Mouse (Mus musculus) heart, embryonic 14.5 days (tissue): ENCODE measurements around the gene Tecr. TPM values are rescaled to one million over a fixed set of nuclear protein-coding genes. Genes with fewer than 3 reads are reported as not detected.

Experiments used
- ATAC-seq: fragments of 200-750 bp; cut with Nextera tagmentation; 2 replicates; pipeline ENCODE4 v1.8.0; 2017; ENCODE audit warnings: low read depth, moderate TSS enrichment; ENCODE audit not compliant: insufficient number of reproducible peaks, insufficient read depth, low FRiP score
- H3K27ac ChIP-seq, 2 experiments: fragments of 200-500 bp in 1 of 2; fragments of 300-500 bp in 1 of 2; sonication (generic) in 1 of 2; replicated peaks in 1 of 2; 2 replicates each; pipeline ENCODE4 v1.5.1; 2012 to 2014; ENCODE audit warnings: low read depth in 2 of 2, low read length in 2 of 2, control low read depth in 1 of 2, mild to moderate bottlenecking in 1 of 2, mixed read lengths in 1 of 2; ENCODE audit not compliant: control insufficient read depth in 1 of 2, insufficient read depth in 1 of 2
- H3K27me3 ChIP-seq: fragments of 300-500 bp; sonication (generic); 2 replicates; pipeline ENCODE4 v1.6.1; 2014; ENCODE audit warnings: mild to moderate bottlenecking, low read length, control low read depth; ENCODE audit not compliant: control insufficient read depth, insufficient read depth
- H3K36me3 ChIP-seq: fragments of 300-500 bp; sonication (generic); 2 replicates; pipeline ENCODE4 v1.6.1; 2014; ENCODE audit warnings: mild to moderate bottlenecking, control low read depth, low read length, mixed read lengths; ENCODE audit not compliant: control insufficient read depth, insufficient read depth
- H3K4me1 ChIP-seq, 2 experiments: fragments of 200-500 bp in 1 of 2; fragments of 300-500 bp in 1 of 2; sonication (generic) in 1 of 2; 2 replicates each; pipeline ENCODE4 v1.6.1; 2012 to 2014; ENCODE audit warnings: low read length in 2 of 2, control low read depth in 1 of 2, mixed read lengths in 1 of 2; ENCODE audit not compliant: control insufficient read depth in 2 of 2, insufficient read depth in 2 of 2
- H3K4me2 ChIP-seq: fragments of 300-500 bp; sonication (generic); 2 replicates; pipeline ENCODE4 v1.6.1; 2014; ENCODE audit warnings: mild to moderate bottlenecking, low read length
- H3K4me3 ChIP-seq, 2 experiments: fragments of 200-500 bp in 1 of 2; fragments of 300-500 bp in 1 of 2; sonication (generic) in 1 of 2; 2 replicates each; pipeline ENCODE4 v1.5.1; 2012 to 2014; ENCODE audit warnings: low read length in 2 of 2, mild to moderate bottlenecking in 2 of 2, control low read depth in 1 of 2, low read depth in 1 of 2, moderate library complexity in 1 of 2; ENCODE audit not compliant: control insufficient read depth in 1 of 2, insufficient read depth in 1 of 2
- H3K9ac ChIP-seq: fragments of 300-500 bp; sonication (generic); 2 replicates; pipeline ENCODE4 v1.6.1; 2014; ENCODE audit warnings: mild to moderate bottlenecking, low read length
- H3K9me3 ChIP-seq: fragments of 300-500 bp; sonication (generic); 2 replicates; pipeline ENCODE4 v1.6.1; 2016; ENCODE audit warnings: low read length, control low read depth; ENCODE audit not compliant: control insufficient read depth
- WGBS: fragments of 180-500 bp; shearing (Covaris S2); extraction: QIAGEN DNeasy Blood & Tissue Kit; methylation state at CpG from one replicate; pipeline ENCODE4 v1.1.7; 2014; 5-methylcytosine and 5-hydroxymethylcytosine counted together
- polyA plus RNA-seq: library from polyadenylated mRNA; unstranded; fragments of >200 nt; fragmentation: Nextera tagmentation; extraction: Ambion mirVana; gene quantifications from 2 replicates; pipeline ENCODE4 v1.2.1, GENCODE M21; 2014

Tecr gene
- polyA plus RNA-seq, 1 experiment from 2014 or later, result 507 TPM

DNA sequence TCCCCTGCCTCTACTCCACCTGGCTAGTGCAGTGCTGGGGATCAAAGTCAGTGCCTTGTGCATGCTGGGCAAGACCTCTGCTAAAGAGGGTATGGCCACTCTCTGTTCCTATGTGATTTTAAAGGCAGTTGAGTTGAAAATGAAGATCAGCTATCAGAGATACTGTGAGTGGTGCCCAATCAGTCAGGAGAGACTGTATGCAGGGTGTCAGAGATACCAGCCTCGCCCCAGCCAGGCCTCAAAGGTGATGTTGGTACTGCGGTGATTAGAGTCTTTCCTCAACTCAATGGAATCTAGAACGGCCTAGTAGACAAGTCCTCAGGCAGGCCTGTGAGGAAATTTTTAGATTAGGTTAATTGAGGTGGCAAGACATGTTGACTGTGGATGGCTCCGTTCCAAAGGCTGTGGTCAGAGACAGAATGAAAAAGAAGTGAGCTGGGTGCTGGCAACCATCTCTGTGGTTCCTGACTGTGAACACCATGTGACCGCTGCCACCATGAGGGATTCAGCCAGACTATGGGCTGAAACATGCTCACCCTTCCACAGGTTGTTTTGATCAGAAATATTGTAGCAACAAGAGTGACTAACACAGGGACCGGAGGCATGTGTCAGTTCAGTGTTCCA is 18.0 kb upstream of the Tecr start:
- H3K27me3 ChIP-seq, result no peaks in the 10 kb centered on the region
- H3K4me3 ChIP-seq, result no peak overlapping the region
- H3K36me3 ChIP-seq, result no peaks in the 10 kb centered on the region
- ATAC-seq, result no peak
- no peak overlapping the region for H3K9ac ChIP-seq
- no peak overlapping the region for H3K4me2 ChIP-seq
- H3K4me1 ChIP-seq, result peaks cover 3% of the 10 kb centered on the region in 2 experiments; a peak in 1 of 4 replicates
- H3K9me3 ChIP-seq, result no peaks in the 10 kb centered on the region
- WGBS, result 79% methylated on average over 6 of the region's 6 CpGs
- no peak overlapping the region for H3K27ac ChIP-seq

DNA sequence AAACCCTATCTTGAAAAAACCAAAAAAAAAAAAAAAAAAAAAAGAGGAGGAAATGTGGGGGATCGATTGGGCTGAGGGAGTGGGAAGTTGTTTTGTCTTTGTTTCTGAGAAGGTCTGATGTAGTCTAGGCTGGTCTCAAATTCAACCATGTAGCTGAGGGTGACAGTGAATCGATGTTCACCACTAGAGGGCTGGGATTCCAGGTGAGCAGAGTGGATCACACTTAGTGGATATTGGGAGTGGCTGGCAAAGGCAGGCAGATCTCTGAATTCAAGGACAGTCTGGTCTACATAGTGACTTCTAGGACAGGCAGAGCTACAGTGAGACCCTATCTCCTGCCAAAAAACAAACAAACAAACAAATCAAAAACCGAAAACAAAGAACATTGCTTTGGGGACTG is 17.0 kb upstream of the Tecr start:
- H3K4me2 ChIP-seq, result no peak overlapping the region
- no peaks in the 10 kb centered on the region for H3K36me3 ChIP-seq
- peaks cover 3% of the 10 kb centered on the region in 2 experiments; a peak in 1 of 4 replicates for H3K4me1 ChIP-seq
- H3K9ac ChIP-seq, result no peak overlapping the region
- H3K9me3 ChIP-seq, result no peaks in the 10 kb centered on the region
- ATAC-seq, result no peak
- WGBS, result 30% methylated on average over 3 of the region's 3 CpGs
- H3K27me3 ChIP-seq, result no peaks in the 10 kb centered on the region
- no peak overlapping the region for H3K27ac ChIP-seq
- H3K4me3 ChIP-seq, result no peak overlapping the region

GRCm38 (mm10) chr8:83623549-83623948 is 15.8 kb upstream of the Tecr start:
- no peak overlapping the region for H3K27ac ChIP-seq
- no peaks in the 10 kb centered on the region for H3K27me3 ChIP-seq
- H3K9me3 ChIP-seq, result 0 out of 2 replicates have a peak, but pooled peaks cover under 1% of the 10 kb centered on the region
- peaks cover 3% of the 10 kb centered on the region in 2 experiments; a peak in 1 of 4 replicates for H3K4me1 ChIP-seq
- no peak for ATAC-seq
- no peak overlapping the region for H3K9ac ChIP-seq
- no peak overlapping the region for H3K4me2 ChIP-seq
- no peaks in the 10 kb centered on the region for H3K36me3 ChIP-seq
- H3K4me3 ChIP-seq, result no peak overlapping the region
- WGBS, result 53% methylated on average over 7 of the region's 7 CpGs

DNA sequence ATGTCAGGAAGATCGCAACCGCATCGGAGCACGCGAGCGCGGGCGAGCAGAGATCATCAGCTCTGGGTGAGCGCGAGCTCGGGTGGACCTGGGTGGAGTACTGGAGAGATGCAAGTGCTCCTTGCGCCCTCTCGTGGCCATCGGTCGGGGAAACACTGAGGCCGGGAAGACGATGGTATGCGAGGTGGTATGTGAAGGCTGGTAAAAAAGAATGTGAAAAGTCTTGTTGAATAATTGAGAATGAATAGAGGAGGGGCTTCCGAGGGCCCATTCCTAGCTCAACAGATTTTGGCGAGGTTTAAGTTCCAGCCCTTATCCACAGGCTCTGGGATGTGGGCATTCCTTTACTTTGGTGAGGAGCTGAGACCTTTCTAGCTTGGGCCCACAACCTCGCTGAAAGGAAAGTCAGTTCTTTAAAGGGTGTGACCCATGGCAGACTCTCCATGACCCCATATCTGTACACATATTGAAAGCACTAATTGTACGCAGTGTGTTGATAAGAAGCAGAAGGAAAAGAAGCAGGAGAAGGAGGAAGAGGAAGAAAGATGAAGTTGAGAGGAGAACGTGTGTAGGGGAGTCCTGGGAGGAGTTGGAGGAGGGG is 14.7 kb upstream of the Tecr start:
- peak overlapping the region; percentile 73 for H3K4me2 ChIP-seq
- no peaks in the 10 kb centered on the region for H3K27me3 ChIP-seq
- H3K27ac ChIP-seq, result no peak overlapping the region
- ATAC-seq, result no peak
- 8% methylated on average over 23 of the region's 23 CpGs for WGBS
- H3K4me3 ChIP-seq, result peak overlapping the region; percentile 31 to 36
- 0 out of 2 replicates have a peak, but pooled peaks cover 4% of the 10 kb centered on the region for H3K9me3 ChIP-seq
- H3K9ac ChIP-seq, result peak overlapping the region; percentile 54
- H3K36me3 ChIP-seq, result no peaks in the 10 kb centered on the region
- H3K4me1 ChIP-seq, result peaks cover 3% of the 10 kb centered on the region in 2 experiments; a peak in 1 of 4 replicates

DNA sequence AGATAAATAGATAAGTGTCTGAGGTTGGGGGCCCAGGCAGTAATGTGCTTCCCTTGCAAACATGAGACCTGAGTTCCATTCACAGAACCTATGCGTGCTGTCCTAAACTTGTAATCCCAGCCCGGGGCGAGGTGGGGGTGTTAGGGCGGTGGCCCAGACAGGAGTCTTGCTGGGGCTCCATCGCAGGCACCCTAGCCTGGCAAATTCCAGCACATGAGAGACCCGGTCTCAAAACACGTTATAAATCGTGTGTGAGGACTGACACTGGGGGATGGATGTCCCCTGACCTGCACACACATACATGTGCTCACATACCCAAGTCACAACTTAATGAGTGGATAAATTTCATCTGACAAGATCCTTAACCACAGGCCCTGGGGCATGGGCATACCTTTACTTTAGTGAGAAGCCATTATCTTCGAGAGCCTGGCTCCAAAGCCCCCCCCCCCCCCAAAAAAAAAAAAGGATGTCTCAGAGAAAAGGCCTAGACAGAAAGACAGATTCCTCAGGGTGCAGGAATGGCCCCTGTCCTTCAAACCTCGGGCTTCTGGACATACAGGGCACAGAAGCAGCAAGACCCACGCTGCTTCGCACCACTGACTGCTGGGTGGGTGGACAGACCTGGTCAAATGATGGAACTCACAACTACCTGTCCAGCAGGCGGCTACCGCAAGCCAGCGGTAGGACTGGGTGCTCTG is 14.1 kb upstream of the Tecr start:
- Histone ChIP-seq H3K27ac (no peak overlapping the region), H3K9ac (peak overlapping the region; percentile 54), H3K4me3 (peak overlapping the region; percentile 31 to 36), H3K4me2 (peak overlapping the region; percentile 73), H3K36me3 (no peaks in the 10 kb centered on the region), H3K27me3 (no peaks in the 10 kb centered on the region), H3K9me3 (0 out of 2 replicates have a peak, but pooled peaks cover 4% of the 10 kb centered on the region), H3K4me1 (peaks cover 3% of the 10 kb centered on the region in 2 experiments; a peak in 1 of 4 replicates)
- ATAC-seq, result no peak
- 56% methylated on average over 15 of the region's 15 CpGs for WGBS

GRCm38 (mm10) chr8:83619568-83620285 is 12.0 kb upstream of the Tecr start:
- Histone ChIP-seq H3K27ac (no peak overlapping the region), H3K27me3 (no peaks in the 10 kb centered on the region), H3K9me3 (0 out of 2 replicates have a peak, but pooled peaks cover 4% of the 10 kb centered on the region), H3K4me3 (no peak overlapping the region), H3K9ac (no peak overlapping the region), H3K4me1 (peaks cover 3% of the 10 kb centered on the region in 2 experiments; a peak in 1 of 4 replicates), H3K4me2 (no peak overlapping the region), H3K36me3 (no peaks in the 10 kb centered on the region)
- ATAC-seq, result no peak
- 84% methylated on average over 9 of the region's 9 CpGs for WGBS

DNA sequence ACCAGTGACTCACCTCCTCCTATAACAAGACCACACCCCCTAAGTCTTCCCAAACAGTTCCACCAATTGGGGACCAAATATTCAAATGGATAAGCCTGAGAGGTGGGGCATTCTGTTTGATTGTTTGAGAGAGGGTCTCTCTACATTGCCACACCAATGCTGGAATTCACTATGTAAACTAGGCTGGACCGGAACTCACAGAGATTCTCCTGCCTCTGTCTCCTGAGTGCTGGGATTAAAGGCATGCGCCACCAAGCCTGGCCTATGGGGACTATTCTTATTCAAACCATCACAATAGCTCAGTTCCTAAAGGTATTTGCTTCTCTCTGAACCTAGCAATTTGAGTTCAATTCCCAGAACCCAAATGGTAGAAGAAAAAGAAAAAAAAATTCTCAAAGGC is 10.8 kb upstream of the Tecr start:
- peaks cover 6% of the 10 kb centered on the region for H3K36me3 ChIP-seq
- H3K9me3 ChIP-seq, result 0 out of 2 replicates have a peak, but pooled peaks cover 4% of the 10 kb centered on the region
- H3K4me3 ChIP-seq, result no peak overlapping the region
- H3K9ac ChIP-seq, result no peak overlapping the region
- H3K27me3 ChIP-seq, result no peaks in the 10 kb centered on the region
- H3K4me1 ChIP-seq, result peaks cover 3% of the 10 kb centered on the region in 2 experiments; a peak in 1 of 4 replicates
- ATAC-seq, result no peak
- H3K4me2 ChIP-seq, result no peak overlapping the region
- no peak overlapping the region for H3K27ac ChIP-seq
- WGBS, result 90% methylated on average over 2 of the region's 2 CpGs
